Mouse (Mus musculus) stomach, postnatal 0 days (tissue): Measurements from ENCODE around the gene Fkbp14. TPM values are rescaled to one million over a fixed set of nuclear protein-coding genes. Genes with fewer than 3 reads are reported as not detected.

Source experiments
- ATAC-seq: fragments of 200-750 bp; cut with Nextera tagmentation; 2 replicates; pipeline ENCODE4 v1.8.0; 2017; ENCODE audit not compliant: low FRiP score, low TSS enrichment
- DNase-seq: peaks from one replicate; pipeline ENCODE4 v3.0.0-alpha.2; 2016; ENCODE audit warnings: low spot score
- H3K27ac ChIP-seq: fragments of 300-500 bp; sonication (generic); replicated peaks from 2 replicates; pipeline ENCODE4 v1.5.1; 2014; ENCODE audit warnings: mild to moderate bottlenecking, control low read depth
- H3K27me3 ChIP-seq: fragments of 300-500 bp; sonication (generic); 2 replicates; pipeline ENCODE4 v1.6.1; 2014; ENCODE audit warnings: low read length; ENCODE audit not compliant: control insufficient read depth, insufficient read depth
- H3K36me3 ChIP-seq: fragments of 300-500 bp; sonication (generic); 2 replicates; pipeline ENCODE4 v1.6.1; 2014; ENCODE audit warnings: low read length, mixed read lengths; ENCODE audit not compliant: control insufficient read depth, insufficient read depth
- H3K4me1 ChIP-seq: fragments of 300-500 bp; sonication (generic); replicated peaks from 2 replicates; pipeline ENCODE4 v1.6.1; 2014; ENCODE audit warnings: antibody characterized with exemption; ENCODE audit not compliant: control insufficient read depth, insufficient read depth
- H3K4me2 ChIP-seq: fragments of 300-500 bp; sonication (generic); replicated peaks from 2 replicates; pipeline ENCODE4 v1.6.1; 2014; ENCODE audit warnings: low read depth, mild to moderate bottlenecking, control low read depth, moderate library complexity
- H3K4me3 ChIP-seq: fragments of 300-500 bp; sonication (generic); 2 replicates; pipeline ENCODE4 v1.5.1; 2014; ENCODE audit warnings: low read depth, low read length, control low read depth
- H3K9ac ChIP-seq: fragments of 300-500 bp; sonication (generic); 2 replicates; pipeline ENCODE4 v1.6.1; 2014; ENCODE audit warnings: mild to moderate bottlenecking, low read length, control low read depth, mixed read lengths
- H3K9me3 ChIP-seq: fragments of 300-500 bp; sonication (generic); 2 replicates; pipeline ENCODE4 v1.6.1; 2016; ENCODE audit warnings: low read length; ENCODE audit not compliant: control insufficient read depth
- CTCF ChIP-seq: IDR thresholded peaks from 2 replicates; pipeline ENCODE4 v1.5.1; 2016; ENCODE audit warnings: antibody characterized with exemption, low read depth, mild to moderate bottlenecking, moderate library complexity
- EP300 ChIP-seq: optimal IDR thresholded peaks from 2 replicates; pipeline ENCODE3; 2016; ENCODE audit warnings: antibody characterized with exemption
- WGBS: fragments of 180-500 bp; shearing (Covaris S2); extraction: QIAGEN DNeasy Blood & Tissue Kit; methylation state at CpG from one replicate; pipeline ENCODE4 v1.1.7; 2014; 5-methylcytosine and 5-hydroxymethylcytosine counted together
- polyA plus RNA-seq: library from polyadenylated mRNA; unstranded; fragments of >200 nt; fragmentation: Nextera tagmentation; extraction: Ambion mirVana; gene quantifications from 2 replicates; pipeline ENCODE4 v1.2.1, GENCODE M21; 2015

The Fkbp14 gene
- polyA plus RNA-seq, 1 experiment from 2014 or later, result 12.4 TPM

DNA sequence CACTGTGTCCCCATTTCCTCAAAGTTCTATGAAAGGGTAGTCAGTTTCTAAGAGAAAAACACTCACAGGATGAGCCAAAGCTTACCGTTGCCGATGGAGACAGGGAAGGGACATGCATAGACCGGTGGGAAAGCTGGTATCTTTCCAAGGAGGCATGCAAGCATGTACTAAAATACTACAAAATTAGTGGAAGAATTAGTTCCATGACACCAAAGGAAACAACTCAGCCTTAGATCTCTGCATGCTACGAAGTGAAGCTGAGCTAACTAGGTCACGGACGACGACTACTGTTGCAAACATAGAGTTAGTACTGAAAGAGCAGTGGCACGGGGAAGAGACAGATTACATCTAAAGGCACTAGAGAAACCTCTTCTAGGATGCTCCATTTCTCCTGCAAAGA lies 10.2 kb downstream of the Fkbp14 start:
- DNase-seq (no peak), ATAC-seq (no peak)
- H3K4me2 ChIP-seq, result no peak overlapping the region
- H3K9ac ChIP-seq, result no peak overlapping the region
- no peaks in the 10 kb centered on the region for H3K4me1 ChIP-seq
- WGBS, result 81% methylated on average over 8 of the region's 8 CpGs
- H3K27me3 ChIP-seq, result no peaks in the 10 kb centered on the region
- no peak overlapping the region for H3K27ac ChIP-seq
- TF ChIP-seq CTCF (no peak), EP300 (no peak)
- H3K9me3 ChIP-seq, result no peaks in the 10 kb centered on the region
- H3K4me3 ChIP-seq, result no peak overlapping the region
- H3K36me3 ChIP-seq, result 0 out of 2 replicates have a peak, but pooled peaks cover 2% of the 10 kb centered on the region

DNA sequence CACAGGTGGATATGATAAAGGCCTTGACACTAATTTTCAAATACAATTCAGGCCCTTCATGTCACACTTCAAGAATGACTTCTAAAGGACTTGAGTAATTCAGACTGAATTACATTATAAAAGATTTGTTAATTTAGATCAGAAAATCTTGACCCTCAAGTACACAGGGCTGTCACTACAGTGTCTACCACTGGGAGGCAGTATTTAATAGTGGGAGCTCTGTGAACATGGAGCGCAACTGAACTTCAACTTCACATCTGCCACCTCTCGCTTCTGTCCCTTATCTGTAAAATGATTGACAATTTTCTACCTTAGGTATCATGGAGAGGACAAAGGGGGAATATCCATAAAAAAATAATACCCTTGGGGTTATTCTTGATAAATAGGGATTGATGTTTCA lies 10.9 kb downstream of the Fkbp14 start:
- Histone ChIP-seq H3K36me3 (0 out of 2 replicates have a peak, but pooled peaks cover 2% of the 10 kb centered on the region), H3K9ac (no peak overlapping the region), H3K27ac (no peak overlapping the region), H3K4me1 (no peaks in the 10 kb centered on the region), H3K27me3 (no peaks in the 10 kb centered on the region), H3K4me3 (no peak overlapping the region), H3K4me2 (no peak overlapping the region), H3K9me3 (no peaks in the 10 kb centered on the region)
- DNase-seq (peak; percentile 35), ATAC-seq (no peak)
- WGBS, result 33% methylated on average over 2 of the region's 2 CpGs
- TF ChIP-seq EP300 (no peak), CTCF (peak; percentile 89)

DNA sequence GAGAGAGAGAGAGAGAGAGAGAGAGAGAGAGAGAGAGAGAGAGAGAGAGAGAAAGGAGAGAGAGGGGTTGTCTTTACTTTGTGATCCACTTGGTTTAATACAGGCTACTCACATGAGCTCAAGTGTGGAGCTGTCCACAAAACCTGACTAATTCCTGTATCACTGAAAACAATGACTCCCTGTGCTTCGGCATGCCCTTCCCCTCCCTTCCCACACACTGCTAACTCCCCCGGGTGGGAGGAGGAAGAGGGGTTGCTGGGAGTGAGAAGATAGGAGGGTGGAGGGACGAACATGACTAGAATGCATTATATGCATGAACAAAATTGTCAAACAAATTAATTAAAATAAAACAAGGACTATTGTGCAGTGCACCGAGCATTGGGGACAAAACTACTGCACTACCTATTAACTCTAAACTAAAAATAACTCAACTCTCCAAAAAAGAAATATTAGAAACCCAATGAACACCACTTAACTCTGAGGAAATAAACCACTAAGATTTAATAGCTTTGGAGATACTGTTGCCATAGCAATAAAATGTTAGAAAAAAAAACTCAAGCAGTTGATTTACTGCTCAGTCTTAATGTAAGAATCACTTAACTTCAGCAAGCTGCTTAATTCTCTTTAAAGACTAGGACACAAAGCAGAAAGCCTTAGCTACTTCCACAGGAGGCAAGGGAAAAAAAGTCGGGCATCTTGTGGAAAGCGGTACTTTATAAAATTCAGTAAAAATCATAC lies 23.7 kb downstream of the Fkbp14 start:
- Histone ChIP-seq H3K27me3 (no peaks in the 10 kb centered on the region), H3K9ac (no peak overlapping the region), H3K36me3 (0 out of 2 replicates have a peak, but pooled peaks cover 3% of the 10 kb centered on the region), H3K4me1 (no peaks in the 10 kb centered on the region), H3K4me2 (no peak overlapping the region), H3K27ac (no peak overlapping the region), H3K9me3 (no peaks in the 10 kb centered on the region), H3K4me3 (no peak overlapping the region)
- DNase-seq (no peak), ATAC-seq (no peak)
- TF ChIP-seq CTCF (no peak), EP300 (no peak)
- 33% methylated on average over 6 of the region's 6 CpGs for WGBS

DNA sequence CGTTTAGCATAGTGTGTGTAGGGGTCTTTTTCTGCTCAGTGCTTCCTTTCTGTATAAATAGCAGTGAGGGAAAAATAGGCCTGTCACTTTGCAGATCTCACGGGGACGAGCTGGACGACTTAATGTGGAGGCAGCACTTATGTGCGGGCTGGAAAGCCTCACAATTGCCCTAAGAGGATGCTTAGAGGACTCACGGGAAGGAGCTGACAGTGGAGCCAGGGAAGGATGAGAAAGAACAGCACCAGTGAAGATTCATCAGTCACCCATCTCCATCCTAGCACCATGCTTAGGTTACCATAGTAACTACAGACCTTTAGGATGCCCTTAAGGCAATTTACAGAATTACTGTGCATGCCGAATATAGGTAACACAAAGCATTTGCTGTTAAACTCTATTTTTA lies 27.3 kb downstream of the Fkbp14 start:
- no peak overlapping the region for H3K9ac ChIP-seq
- H3K9me3 ChIP-seq, result no peaks in the 10 kb centered on the region
- no peak overlapping the region for H3K27ac ChIP-seq
- H3K4me1 ChIP-seq, result 0 out of 2 replicates have a peak, but pooled peaks cover 2% of the 10 kb centered on the region
- H3K36me3 ChIP-seq, result no peaks in the 10 kb centered on the region
- no peaks in the 10 kb centered on the region for H3K27me3 ChIP-seq
- TF ChIP-seq EP300 (no peak), CTCF (no peak)
- H3K4me3 ChIP-seq, result no peak overlapping the region
- ATAC-seq (no peak), DNase-seq (no peak)
- WGBS, result 57% methylated on average over 7 of the region's 7 CpGs
- no peak overlapping the region for H3K4me2 ChIP-seq

DNA sequence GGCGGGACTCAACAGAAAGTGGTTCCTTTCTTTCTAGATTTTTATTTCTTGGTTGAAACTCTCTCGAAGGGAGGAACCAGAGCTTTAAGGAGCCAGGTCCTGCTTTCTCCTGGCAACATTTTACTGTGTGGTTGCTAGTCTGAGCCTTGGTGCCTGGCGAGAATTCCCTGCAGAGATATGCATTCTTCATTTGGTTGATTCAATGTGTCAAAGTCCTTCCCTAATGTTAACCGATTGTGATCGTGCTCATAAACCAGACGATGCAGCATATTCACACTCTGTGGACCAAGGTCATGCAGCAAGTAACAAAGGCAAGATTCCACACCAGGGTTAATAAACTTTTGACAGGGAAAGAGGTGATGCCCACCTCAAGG lies 30.6 kb downstream of the Fkbp14 start:
- Histone ChIP-seq H3K27me3 (no peaks in the 10 kb centered on the region), H3K9ac (peak overlapping the region; percentile 54), H3K4me2 (peak overlapping the region; percentile 76), H3K4me1 (0 out of 2 replicates have a peak, but pooled peaks cover 2% of the 10 kb centered on the region), H3K4me3 (peak overlapping the region; percentile 54), H3K9me3 (no peaks in the 10 kb centered on the region), H3K36me3 (no peaks in the 10 kb centered on the region), H3K27ac (no peak overlapping the region)
- no peak for ATAC-seq
- no peak for DNase-seq
- 15% methylated on average over 6 of the region's 6 CpGs for WGBS
- TF ChIP-seq CTCF, result no peak
- no peak for TF ChIP-seq EP300

DNA sequence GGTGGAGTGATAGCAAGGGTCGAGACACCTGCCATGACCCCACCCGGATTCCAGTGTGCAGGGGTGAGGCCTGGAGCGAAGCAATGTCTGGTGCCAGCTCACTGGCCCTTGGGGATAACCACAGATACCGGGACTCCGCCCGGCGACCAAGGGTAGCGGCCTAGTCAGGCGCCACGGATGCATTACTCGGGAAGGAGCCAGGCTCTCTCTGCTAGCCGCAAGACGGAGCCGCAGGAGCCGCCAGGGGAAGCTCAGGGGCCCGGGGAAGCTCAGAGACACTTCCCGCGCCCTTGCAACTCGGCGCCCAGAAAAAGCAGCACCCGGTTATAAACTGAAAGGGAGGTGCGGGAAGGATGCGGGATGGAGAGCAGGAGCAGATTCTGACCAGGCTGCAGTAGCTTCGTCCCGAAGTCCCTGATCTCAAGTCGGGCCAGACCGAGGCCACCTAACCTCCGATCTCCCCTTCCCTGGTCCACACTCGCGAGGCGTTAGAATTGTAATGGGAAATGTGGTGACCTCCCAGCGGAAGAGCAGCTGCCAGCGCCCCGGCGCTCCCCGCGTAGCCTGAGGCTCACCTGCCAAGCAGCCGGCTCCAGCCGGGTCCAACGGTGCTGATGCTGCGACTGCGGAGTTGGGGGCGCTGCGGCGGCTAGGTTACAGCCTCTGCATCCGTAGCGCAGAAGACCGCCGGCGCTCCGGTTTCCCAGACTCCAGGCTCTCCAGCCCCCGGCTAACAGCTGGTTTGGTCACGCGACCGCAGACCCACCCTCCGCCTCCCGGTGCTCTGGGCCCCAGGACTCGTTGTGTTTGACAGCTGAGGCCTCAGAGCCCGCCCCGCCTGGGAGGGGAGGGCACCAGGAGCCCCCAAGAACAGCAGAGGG lies 31.2 kb downstream of the Fkbp14 start, which contains the start of gene Scrn1:
Gene Scrn1, minus strand, starts transcription at position 825 of the 881 bp plus-strand sequence.
- Histone ChIP-seq H3K4me1 (0 out of 2 replicates have a peak, but pooled peaks cover 2% of the 10 kb centered on the region), H3K4me3 (peak within 1 kb of the TSS; percentile 54), H3K27ac (0 out of 2 replicates have a peak within 1 kb of the TSS, but pooled peaks have one; percentile 1), H3K27me3 (no peaks in the 10 kb centered on the region), H3K9me3 (no peaks in the 10 kb centered on the region), H3K4me2 (peak within 1 kb of the TSS; percentile 76), H3K36me3 (no peaks in the 10 kb centered on the region), H3K9ac (peak within 1 kb of the TSS; percentile 54)
- ATAC-seq, result peak; percentile 74
- no peak for TF ChIP-seq EP300
- no peak; the same call in 1 of the 2 replicates for TF ChIP-seq CTCF
- WGBS, result 2% methylated on average over 60 of the region's 60 CpGs
- DNase-seq, result peak; percentile 65
